Mouse (Mus musculus): ENCODE data around the gene Secisbp2.

GRCm38 (mm10) chr13:51602764-51603163 is 48.7 kb upstream of the Secisbp2 start:
- no peak for TF ChIP-seq CTCF (IDR thresholded peaks at IDR 0.05; ENCODE audit: low read depth, low read length)
- TF ChIP-seq POLR2A (IDR thresholded peaks at IDR 0.05; ENCODE audit: borderline replicate concordance, low read depth, low read length): no peak
